Mouse (Mus musculus): ENCODE data around the gene Gtf2f1.
A peak's percentile ranks its signal among the peaks of the same experiment; 100 is the strongest.

The Gtf2f1 gene

GRCm38 (mm10) chr17:57001228-57001627, 9.9 kb downstream of the Gtf2f1 start:
- DNase-seq, result no peak

DNA sequence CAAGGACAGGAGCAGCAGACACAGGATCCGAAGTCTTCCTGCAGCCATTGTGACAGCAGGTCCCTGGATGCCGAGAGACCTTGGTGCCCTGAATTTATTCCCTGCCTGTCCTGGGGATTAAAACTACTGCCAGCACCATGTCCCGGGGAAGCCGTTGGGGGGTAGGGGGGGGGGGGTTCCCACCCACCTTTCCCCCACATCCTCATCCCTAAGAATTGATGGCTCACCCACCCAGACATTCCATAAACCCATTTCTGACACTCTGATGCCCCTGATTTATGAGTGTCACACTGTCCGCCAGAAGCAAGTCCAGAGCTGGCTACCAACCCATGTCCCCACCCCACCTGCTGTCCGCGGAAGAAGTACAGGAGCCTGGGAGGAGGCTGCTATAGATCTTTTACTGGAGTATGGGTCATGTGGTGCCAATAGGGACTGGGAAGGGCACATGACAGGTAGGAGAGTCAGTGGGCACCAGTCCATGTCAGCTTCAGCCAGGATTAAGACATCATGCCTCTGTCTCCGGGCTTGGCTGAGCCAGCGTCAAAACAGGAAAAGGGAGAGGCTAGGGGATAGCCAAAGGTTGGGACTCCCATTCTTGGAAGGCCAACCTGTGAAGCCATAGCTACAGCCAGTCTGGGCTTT, 11.0 kb downstream of the Gtf2f1 start, which contains the start of gene Pspn:
Pspn (minus strand) TSS at position 51 of the 642 bp plus-strand sequence.
- DNase-seq, result no peak

DNA sequence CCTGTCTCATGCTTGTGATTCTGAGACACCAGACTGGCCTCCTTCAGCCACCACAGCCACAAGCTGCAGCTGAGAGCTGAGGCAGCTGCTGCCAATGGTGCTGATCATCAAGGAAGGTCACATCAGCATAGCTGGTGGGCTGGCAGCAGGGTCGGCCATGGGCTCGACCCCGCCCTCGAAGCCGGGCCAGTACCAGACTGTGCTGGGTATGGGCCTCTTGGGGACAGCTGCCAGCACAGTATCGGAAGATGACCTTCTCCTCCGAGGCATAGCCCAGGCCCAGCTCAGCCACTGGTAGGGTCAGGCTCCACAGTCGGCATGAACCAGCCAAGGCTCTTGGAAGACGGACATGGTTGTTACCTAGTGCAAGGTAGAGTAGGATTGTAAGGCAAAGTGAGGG, 11.7 kb downstream of the Gtf2f1 start:
- DNase-seq, result no peak

- peak; percentile 97 for DNase-seq
These were observed 13.9 kb downstream of the Gtf2f1 start, which contains the start of gene Alkbh7 for GRCm38 (mm10) chr17:56997029-56997667. Gene Alkbh7 (plus strand): TSS chr17:56997339.

DNA sequence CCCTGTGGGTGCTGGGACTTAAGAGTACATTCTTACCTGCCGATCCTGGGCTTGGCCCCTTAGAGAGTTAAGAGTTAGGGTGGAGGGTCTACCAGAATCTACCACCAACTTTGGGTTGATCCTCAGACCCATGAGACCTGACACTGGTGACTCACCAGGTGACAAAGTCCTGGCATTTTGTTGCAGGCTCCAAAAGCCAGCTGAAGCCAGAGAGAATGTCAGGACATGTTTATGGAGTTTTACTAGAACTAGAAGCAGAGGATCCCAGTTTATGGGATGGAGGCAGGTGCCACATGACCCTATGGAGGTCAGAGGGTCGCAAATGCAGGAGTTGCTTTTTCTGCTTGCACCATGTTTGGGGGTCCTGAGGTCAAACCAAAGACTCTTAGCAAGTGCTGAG, 14.6 kb downstream of the Gtf2f1 start:
- no peak for DNase-seq

GRCm38 (mm10) chr17:56995046-56995445, 16.0 kb downstream of the Gtf2f1 start:
- no peak for DNase-seq

DNA sequence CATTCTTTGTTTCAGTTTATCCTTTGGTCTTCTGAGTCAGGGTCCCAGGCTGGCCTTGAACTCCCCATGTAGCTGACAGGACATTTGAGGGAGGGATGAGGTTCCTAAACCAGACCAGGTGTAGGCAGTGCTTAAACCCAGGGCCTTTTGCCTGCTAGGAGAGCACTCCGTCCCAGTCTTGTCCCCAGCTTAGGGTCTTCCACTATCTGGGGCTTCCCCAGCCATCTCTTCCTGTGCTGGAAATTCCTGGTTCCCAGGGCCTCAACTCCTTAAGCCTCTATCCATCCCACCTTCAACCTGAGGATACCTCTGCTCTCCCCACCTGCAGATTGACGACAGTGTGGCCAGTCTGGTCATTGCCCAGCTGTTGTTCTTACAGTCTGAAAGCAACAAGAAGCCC, 20.1 kb downstream of the Gtf2f1 start:
- DNase-seq, result no peak

- peak; percentile 97 for DNase-seq
These were observed 20.9 kb downstream of the Gtf2f1 start, which contains the start of gene Clpp for GRCm38 (mm10) chr17:56990115-56990746. Gene Clpp (plus strand): TSS chr17:56990305.

GRCm38 (mm10) chr17:56989467-56990114, 21.5 kb downstream of the Gtf2f1 start:
- DNase-seq, result peak; percentile 83

- DNase-seq, result no peak
These were observed 22.1 kb downstream of the Gtf2f1 start for GRCm38 (mm10) chr17:56988921-56989430.

DNA sequence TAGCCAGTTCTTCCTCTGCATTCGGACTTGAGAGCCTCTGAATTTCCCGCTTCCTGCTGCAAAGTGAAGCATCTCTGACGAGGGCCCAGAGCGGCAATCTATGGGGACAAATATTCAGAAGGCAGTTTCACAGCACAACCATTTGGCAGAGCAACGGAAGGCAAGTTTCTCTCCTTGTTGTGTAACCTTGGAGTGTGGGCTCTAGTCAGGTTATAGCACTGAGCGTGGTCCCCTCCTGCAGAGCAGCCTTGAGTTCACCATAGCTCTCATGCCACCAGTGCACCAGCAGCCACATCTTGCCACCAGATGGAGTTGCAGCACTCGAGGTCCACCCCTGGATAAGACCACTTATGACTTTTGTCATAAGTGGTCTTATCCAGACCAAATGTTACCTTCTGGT, 22.6 kb downstream of the Gtf2f1 start:
- DNase-seq, result no peak

DNA sequence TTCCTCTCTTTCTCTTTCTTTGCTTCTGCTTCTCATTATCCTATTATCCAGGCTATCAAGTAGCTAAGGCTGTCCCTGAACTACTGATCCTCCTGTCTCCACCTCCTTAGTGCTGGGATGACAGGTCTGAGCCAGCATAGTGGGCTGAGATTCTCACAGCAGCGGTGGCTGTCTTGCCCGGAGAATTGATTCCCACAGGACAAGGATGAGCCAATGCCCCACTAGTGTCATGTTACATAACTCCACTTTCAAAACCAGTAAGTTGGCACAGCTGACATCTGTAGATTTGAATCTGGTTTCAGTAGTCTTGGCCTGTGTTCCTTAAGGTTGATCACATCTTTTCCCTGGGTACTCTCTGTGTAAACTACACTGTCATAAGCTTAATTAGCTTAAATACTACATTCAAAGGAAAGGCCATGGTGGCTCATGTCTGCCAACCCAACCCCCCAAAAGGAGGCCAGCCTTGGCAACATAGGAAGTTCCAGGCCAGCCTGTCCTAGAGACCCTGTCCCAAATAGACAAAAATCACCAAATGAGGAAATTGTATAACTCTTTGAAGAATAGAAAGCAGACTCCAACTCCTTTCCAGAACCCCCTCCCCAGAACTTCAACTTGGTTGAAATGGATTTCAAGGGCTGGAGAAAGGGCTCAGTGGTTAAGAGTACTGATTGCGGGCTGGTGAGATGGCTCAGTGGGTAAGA, 24.8 kb downstream of the Gtf2f1 start:
- no peak for DNase-seq

DNA sequence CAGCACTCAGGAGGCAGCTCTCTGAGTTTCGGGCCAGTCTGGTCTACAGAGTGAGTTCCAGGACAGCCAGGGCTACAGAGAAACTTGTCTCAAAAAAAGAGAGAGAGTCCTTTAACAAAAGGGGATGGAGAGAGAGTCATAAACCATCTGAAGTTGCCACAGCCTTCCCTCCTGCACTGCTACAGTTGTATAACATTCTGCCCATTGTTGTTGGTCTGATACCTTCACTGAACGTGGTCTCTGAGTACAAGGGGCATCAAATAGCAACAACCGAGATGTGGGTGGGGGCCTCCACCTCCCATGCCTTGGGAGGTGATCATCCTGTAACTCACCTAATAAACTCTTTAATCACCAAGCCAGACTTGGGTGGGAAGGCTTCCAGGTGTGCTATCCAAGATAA, 25.4 kb downstream of the Gtf2f1 start:
- no peak for DNase-seq

GRCm38 (mm10) chr17:56984886-56985285, 26.2 kb downstream of the Gtf2f1 start:
- no peak for DNase-seq

DNA sequence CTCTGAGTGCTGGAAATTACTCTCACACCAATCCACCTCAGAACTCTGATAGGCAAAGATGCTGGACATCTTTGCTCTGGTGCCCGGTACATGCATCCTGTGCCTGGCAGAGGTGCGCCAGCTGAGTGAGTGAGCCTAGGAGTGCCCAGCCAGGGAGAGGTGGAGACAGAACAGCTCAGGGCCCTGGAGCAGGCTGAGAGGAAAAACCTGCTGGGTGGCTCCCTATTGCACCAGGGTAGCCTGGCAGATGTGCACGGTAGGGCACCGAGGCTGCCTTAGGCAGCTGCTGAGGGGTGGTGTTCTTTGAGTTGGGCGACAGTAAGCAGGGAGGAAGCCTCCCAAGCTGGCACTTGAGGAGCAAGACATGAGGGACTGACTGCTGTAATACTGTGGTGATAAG, 29.1 kb downstream of the Gtf2f1 start, which contains the start of gene Acer1:
Acer1 (minus strand) TSS at position 114 of the 400 bp plus-strand sequence.
- DNase-seq, result no peak

- no peak for DNase-seq
These were observed 30.0 kb downstream of the Gtf2f1 start for GRCm38 (mm10) chr17:56981049-56981448.

DNA sequence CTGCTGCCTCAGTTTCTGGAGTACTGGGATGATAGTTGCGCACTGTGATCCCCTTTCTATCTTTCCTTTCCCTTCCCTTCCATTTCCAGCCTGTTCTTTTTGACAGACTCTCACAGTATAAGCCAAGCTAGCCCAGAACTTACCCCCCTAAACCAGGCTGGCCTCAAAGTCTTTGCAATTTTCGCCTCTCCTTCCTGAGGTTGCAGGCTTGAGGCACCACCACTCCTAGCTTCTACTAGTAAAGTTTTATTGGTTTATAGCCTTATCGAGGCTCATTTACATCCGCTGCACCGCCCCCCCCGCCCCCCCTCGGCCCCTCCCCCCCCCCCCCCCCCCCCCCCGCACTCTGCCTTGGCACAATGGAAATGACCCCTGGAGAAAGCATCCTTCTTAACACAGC, 31.6 kb downstream of the Gtf2f1 start:
- DNase-seq, result no peak

- no peak for DNase-seq
These were observed 34.3 kb downstream of the Gtf2f1 start for GRCm38 (mm10) chr17:56976531-56977390.

GRCm38 (mm10) chr17:56975391-56975790, 35.7 kb downstream of the Gtf2f1 start:
- DNase-seq, result no peak

- DNase-seq, result no peak
These were observed 36.3 kb downstream of the Gtf2f1 start for GRCm38 (mm10) chr17:56974708-56975240.

All from kidney, postnatal 10 days (tissue).